Mouse (Mus musculus): ENCODE data around the gene Babam2. TPM values are rescaled to one million over a fixed set of nuclear protein-coding genes. Genes with fewer than 3 reads are reported as not detected.

The Babam2 gene
- polyA plus RNA-seq, 1 experiment: 33.3 TPM

DNA sequence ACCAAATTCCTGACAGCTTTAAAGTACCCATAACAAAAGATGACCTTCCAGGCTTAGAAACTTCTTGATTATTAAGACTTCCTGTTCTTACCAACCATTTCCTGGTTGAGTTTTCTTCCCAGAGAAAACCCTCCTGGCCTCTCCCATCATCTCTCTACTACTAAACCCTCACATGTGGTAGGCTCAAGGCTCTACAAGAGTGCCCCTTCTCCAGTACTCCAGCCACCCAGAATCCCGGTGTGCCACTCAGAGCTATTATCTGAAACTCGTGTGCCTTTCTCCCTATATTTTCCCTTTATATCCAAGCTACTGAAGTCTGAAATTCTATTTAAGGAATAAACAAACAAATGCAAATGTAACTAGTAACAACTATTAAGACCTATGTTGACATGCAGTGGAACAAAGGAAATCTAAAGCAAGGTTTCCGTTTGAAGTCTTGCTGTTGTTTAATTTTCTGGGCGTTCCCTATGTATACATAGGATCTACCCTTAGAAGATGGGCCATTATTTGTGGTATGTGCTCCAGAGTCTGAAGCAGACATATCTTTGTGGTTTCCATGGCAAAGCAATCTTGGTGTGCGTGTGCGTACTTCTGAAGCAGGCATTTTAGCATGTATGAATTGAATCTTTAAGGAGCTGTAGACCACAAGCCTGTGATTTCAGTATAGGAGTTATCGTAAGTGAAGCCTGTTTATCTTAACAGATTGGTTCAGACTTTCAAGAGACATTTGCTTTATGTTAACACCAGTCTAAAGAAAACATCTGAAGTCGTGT is 361.2 kb downstream of the Babam2 start:
- TF ChIP-seq POLR2A (IDR thresholded peaks at IDR 0.05; ENCODE audit: borderline replicate concordance, extremely low read depth, insufficient read depth, insufficient read length, poor library complexity, severe bottlenecking) (no peak), CTCF (IDR thresholded peaks at IDR 0.05; ENCODE audit: borderline replicate concordance, extremely low read depth, insufficient read depth, insufficient read length) (no peak)
- DNase-seq (ENCODE audit: low read depth): peak; percentile 41

DNA sequence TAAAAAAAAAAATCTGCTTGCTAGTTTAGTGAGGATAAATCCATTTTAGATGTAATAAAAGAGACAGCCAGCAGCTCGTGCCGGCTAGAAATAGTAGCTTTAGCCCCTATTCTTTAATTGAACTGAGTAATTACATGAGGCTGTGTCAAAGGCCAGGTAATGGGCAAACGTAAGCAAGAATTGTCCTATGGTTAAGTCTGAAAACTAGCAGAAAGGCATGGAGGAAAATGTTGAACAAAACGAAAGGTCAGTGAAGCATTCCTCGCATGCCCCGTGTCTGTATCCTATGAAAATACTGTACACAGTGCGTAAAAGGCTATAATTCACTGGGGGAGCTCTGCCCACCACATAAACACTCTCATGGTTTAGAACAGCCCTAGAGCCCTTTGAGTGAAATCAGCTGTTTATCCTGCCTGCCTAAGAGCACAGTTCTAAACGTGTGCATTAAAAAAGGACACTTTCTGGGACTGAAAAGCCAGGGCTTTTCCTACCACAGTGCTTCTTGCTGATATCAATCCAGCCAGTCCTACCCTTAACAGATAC is 361.8 kb downstream of the Babam2 start:
- TF ChIP-seq CTCF (IDR thresholded peaks at IDR 0.05; ENCODE audit: borderline replicate concordance, extremely low read depth, insufficient read depth, insufficient read length): no peak
- no peak for TF ChIP-seq POLR2A (IDR thresholded peaks at IDR 0.05; ENCODE audit: borderline replicate concordance, extremely low read depth, insufficient read depth, insufficient read length, poor library complexity, severe bottlenecking)
- no peak for DNase-seq (ENCODE audit: low read depth)

DNA sequence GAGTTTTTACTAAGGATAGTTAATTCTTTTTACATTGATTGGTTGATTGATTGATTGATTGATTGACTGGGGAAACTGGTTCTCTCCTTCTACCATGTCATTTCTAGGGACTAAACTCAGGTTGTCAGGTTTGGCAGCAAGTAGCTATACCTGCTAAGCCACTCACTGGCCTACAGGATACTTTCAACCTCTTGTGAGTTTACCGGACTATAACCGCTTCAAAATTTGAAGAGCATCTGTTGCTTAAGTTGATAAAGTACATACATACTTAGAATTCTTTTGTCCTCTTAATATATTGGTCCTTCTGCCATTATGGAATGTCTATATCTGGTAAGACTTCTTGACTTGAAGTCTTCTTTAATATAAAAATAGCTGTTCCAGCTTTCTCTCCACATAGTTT is 363.0 kb downstream of the Babam2 start:
- no peak for DNase-seq (ENCODE audit: low read depth)
- TF ChIP-seq CTCF (IDR thresholded peaks at IDR 0.05; ENCODE audit: borderline replicate concordance, extremely low read depth, insufficient read depth, insufficient read length) (no peak), POLR2A (IDR thresholded peaks at IDR 0.05; ENCODE audit: borderline replicate concordance, extremely low read depth, insufficient read depth, insufficient read length, poor library complexity, severe bottlenecking) (no peak)

DNA sequence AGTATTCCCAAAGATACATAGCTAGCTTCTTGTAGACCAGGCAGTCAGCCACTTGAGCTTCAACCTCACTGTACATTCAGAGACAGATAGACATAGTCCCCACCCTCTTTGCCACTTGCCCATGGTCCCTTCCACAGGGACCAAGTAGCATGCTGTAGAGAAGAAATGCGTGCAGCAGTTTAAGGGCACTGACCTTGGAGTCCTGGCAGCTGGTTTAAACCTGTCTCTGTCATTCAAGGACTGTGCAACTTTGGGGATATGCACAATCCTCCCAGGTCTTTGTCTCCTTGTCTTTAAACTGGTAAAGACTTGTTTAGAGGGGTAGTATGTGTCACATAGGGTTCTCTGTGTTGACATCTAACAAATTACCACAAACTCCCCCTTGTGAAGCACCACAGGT is 364.4 kb downstream of the Babam2 start:
- no peak for DNase-seq (ENCODE audit: low read depth)
- TF ChIP-seq POLR2A (IDR thresholded peaks at IDR 0.05; ENCODE audit: borderline replicate concordance, extremely low read depth, insufficient read depth, insufficient read length, poor library complexity, severe bottlenecking): no peak
- no peak for TF ChIP-seq CTCF (IDR thresholded peaks at IDR 0.05; ENCODE audit: borderline replicate concordance, extremely low read depth, insufficient read depth, insufficient read length)

DNA sequence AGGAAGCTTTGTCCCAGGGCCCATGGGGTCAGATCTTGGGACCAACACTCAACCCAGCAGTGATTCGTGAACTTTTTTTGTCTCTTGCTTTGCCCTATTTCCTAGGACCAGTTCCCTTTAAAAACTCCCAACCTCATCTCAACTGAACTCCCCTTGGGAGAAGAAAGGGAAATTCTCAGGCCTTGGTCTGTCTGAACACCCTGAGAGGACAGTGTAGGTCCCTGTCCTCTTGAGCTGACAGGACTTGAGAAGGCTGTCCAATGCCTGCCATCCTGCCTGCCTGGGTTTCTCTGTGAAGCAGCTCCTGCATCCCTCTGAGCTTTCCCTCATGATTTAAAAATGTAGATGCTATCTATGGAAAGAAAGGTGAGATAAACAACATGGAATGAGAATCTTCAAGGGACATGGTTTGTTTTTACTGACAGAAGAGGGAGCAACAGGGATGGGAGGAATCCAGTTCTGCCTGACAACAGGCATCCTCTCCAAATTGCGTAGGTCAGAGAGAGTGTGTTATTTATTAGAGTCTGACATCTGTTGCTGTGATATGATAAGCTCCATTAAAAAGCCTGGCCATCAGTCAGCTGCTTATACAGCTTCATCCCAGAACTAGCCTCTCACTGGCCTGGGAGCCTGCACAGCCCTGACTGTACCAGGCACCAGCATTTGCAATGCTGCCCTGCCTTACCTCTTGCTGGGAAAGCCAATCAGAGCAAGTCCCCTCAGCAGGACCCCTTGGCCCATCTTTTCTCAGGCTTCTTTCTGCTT is 367.0 kb downstream of the Babam2 start:
- no peak for DNase-seq (ENCODE audit: low read depth)
- TF ChIP-seq POLR2A (IDR thresholded peaks at IDR 0.05; ENCODE audit: borderline replicate concordance, extremely low read depth, insufficient read depth, insufficient read length, poor library complexity, severe bottlenecking): no peak
- TF ChIP-seq CTCF (IDR thresholded peaks at IDR 0.05; ENCODE audit: borderline replicate concordance, extremely low read depth, insufficient read depth, insufficient read length): no peak

DNA sequence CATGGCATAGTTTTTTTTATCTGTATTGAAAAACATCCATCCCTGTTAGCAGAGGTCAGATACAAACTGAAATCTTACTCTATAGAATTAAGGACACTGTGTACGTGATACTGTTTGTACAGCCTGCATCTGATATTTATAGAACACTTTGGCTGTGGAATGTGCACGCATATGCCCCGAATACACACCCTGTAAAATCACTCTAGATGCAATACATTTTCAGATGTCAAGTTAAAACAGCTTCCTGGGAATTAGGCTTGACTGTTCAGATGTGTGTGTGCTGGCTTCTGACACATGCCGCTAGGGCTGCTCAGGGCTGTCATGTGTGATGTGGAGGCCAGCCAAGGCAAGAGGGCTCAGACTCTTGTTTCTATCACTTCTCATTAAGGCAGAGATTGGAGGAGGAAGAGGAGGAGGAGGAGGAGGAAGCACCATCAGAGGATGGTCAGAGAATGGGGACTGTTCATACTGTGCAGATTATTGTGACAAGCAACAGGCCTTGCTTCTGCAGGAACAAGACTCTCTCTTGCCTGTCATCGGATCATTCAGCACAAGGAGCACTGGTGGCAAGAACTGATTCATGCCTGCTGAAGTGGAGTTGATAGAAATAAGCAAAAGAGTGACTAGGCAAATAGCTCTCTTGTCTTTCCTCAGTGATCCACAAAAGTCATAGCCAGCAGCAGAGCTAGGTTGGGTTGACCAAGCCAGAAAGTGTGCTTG is 368.7 kb downstream of the Babam2 start:
- TF ChIP-seq CTCF (IDR thresholded peaks at IDR 0.05; ENCODE audit: borderline replicate concordance, extremely low read depth, insufficient read depth, insufficient read length): no peak
- TF ChIP-seq POLR2A (IDR thresholded peaks at IDR 0.05; ENCODE audit: borderline replicate concordance, extremely low read depth, insufficient read depth, insufficient read length, poor library complexity, severe bottlenecking): no peak
- DNase-seq (ENCODE audit: low read depth): no peak

DNA sequence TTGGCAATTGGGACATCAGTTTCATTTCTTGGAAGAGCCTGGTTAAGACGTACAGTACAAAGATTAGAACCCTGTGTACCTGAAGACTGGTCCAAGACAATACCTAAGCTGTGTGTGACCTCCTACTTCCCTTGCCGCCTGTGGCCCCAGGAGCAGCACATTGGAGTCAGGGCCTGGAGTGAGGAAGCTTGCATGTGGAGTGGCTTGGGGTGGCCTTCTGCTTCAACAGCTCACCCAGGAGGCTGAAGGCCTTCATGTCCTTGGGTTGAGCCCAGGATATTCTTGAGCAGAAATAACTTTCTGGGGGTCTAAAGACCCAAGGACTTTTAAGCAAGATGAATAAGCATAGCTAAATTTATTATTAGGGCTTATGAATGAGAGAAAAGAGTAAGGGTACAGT is 369.4 kb downstream of the Babam2 start:
- no peak for TF ChIP-seq POLR2A (IDR thresholded peaks at IDR 0.05; ENCODE audit: borderline replicate concordance, extremely low read depth, insufficient read depth, insufficient read length, poor library complexity, severe bottlenecking)
- TF ChIP-seq CTCF (IDR thresholded peaks at IDR 0.05; ENCODE audit: borderline replicate concordance, extremely low read depth, insufficient read depth, insufficient read length): no peak
- no peak for DNase-seq (ENCODE audit: low read depth)

DNA sequence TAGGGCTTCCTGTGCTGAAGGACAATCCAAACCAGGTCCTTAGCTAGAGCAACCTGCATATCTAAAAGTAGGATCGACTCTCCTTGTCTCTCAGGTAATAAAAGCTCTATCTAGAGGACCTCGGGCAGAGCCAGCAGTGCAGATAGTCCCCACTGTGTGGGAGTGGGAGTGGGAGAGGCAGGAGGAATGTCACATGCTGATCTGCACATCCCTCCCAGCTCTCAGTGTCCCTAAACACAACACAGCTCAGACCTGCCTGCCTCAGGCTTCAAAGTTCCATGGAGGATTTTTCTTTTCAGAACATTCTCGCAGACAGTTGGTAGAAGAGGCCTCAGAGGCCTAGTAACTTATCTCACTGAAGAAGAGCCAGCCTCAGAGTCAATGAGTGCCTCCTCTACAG is 371.1 kb downstream of the Babam2 start:
- DNase-seq (ENCODE audit: low read depth): no peak
- TF ChIP-seq CTCF (IDR thresholded peaks at IDR 0.05; ENCODE audit: borderline replicate concordance, extremely low read depth, insufficient read depth, insufficient read length) (no peak), POLR2A (IDR thresholded peaks at IDR 0.05; ENCODE audit: borderline replicate concordance, extremely low read depth, insufficient read depth, insufficient read length, poor library complexity, severe bottlenecking) (no peak)

DNA sequence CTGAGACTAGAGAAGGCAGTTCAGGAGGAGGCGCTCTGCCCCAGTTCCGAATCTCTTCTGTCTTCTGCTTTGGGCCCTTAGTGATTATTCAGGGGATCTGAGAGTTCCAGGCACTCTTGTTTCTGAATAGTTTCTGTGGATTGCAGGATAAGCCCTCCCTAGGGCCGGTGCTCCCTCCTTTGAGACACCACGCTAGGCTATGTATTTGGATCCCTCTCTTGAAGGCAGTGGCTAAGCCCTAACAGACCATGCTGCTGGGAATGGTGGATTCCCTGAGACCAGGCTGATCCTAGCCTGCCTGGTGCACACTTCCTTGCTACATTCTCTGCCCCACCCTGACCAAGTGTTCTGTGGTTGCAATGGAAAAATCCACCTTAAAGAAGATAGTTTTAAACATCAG is 371.6 kb downstream of the Babam2 start:
- DNase-seq (ENCODE audit: low read depth): no peak
- TF ChIP-seq POLR2A (IDR thresholded peaks at IDR 0.05; ENCODE audit: borderline replicate concordance, extremely low read depth, insufficient read depth, insufficient read length, poor library complexity, severe bottlenecking) (no peak), CTCF (IDR thresholded peaks at IDR 0.05; ENCODE audit: borderline replicate concordance, extremely low read depth, insufficient read depth, insufficient read length) (no peak)

DNA sequence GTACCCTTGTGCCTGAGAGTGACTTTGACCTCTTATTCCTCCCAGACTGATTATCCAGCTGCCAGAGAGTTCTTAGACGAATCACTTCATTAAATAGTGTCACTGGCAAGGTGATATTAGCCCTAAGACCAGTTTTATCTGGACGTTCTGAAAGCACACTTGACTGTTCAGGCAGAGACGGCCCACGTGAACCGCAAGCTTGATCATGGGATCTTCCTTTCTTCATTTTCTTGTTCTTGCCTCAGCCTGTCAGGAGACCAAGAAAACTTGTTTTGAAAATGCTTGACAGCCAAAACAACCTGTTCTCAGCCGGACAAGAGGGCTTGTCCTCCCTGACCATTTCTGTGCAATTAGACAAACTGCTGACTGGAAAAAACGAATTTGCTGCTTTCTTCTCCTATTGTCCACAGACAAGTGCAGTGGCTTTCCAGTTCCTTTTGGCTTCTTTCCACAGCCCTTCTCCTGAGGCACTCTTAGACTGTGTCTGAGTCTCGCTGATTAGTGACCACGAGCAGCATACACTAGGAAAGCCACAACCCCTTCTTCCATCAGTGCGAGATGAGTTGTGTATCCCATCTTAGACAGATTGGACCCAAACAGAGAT is 372.2 kb downstream of the Babam2 start:
- TF ChIP-seq CTCF (IDR thresholded peaks at IDR 0.05; ENCODE audit: borderline replicate concordance, extremely low read depth, insufficient read depth, insufficient read length): no peak
- no peak for TF ChIP-seq POLR2A (IDR thresholded peaks at IDR 0.05; ENCODE audit: borderline replicate concordance, extremely low read depth, insufficient read depth, insufficient read length, poor library complexity, severe bottlenecking)
- no peak for DNase-seq (ENCODE audit: low read depth)

DNA sequence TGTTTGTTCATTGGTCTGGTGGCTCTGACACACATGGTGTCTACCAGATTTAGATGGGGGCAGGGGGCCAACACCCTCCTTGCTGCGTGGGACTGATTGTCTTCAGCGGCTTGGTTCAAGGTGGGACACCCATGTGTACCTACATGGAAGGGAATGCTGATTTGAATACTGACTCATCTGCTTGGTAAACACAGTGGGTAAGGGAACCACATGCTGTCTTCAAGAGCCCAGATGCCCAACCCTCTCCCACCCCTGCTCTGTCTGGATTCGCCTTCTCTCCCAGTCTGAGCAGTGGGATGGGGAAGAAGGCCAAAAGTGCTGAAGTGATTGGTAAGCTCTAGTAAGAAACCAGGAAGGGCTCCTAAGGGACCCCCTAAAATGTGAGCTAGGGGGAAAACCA is 373.3 kb downstream of the Babam2 start:
- TF ChIP-seq POLR2A (IDR thresholded peaks at IDR 0.05; ENCODE audit: borderline replicate concordance, extremely low read depth, insufficient read depth, insufficient read length, poor library complexity, severe bottlenecking) (no peak), CTCF (IDR thresholded peaks at IDR 0.05; ENCODE audit: borderline replicate concordance, extremely low read depth, insufficient read depth, insufficient read length) (no peak)

More for the DNA sequence above, 373.3 kb downstream of the Babam2 start:
- no peak for DNase-seq (ENCODE audit: low read depth)

Measured in brain, embryonic 14.5 days (tissue).